Mouse (Mus musculus) gastrocnemius, postnatal 25 days (tissue): ENCODE measurements around the gene Ccl22. TPM values are rescaled to one million over a fixed set of nuclear protein-coding genes. Genes with fewer than 3 reads are reported as not detected.

Experiments
- DNase-seq: peaks from one replicate; pipeline ENCODE4 v3.0.0; 2022
- total RNA-seq, 2 experiments: library from RNA; stranded (reverse); gene quantifications; 1 replicate in 1 of 2; 2 replicates in 1 of 2; pipeline ENCODE4 v1.2.3; 2021

The Ccl22 gene
- total RNA-seq, 2 experiments from 2014 or later, result not detected

GRCm38 (mm10) chr8:94734735-94735350, 10.5 kb upstream of the Ccl22 start:
- no peak for DNase-seq

GRCm38 (mm10) chr8:94735426-94736094, 9.8 kb upstream of the Ccl22 start:
- no peak for DNase-seq

- no peak for DNase-seq
Observed at GRCm38 (mm10) chr8:94739829-94740228, 5.6 kb upstream of the Ccl22 start.

DNA sequence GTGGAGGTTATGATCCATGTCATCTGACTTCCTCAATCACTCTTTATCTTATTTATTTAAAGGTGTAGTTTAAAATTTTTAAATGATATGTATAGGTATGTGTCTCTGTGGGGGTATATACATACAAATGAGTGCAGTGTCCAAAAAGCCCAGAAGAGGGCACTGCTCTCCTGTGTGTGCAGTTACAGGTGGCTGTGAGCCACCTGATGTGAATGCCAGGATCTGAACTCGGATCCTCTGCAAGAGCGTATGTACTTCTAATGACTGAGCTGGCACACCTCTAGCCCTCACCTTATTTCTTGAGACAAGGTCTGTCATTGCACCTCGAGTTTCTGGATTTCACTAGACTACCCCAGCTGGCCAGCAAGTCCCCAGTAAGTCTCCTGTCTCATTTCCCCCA, 4.8 kb upstream of the Ccl22 start:
- no peak for DNase-seq

DNA sequence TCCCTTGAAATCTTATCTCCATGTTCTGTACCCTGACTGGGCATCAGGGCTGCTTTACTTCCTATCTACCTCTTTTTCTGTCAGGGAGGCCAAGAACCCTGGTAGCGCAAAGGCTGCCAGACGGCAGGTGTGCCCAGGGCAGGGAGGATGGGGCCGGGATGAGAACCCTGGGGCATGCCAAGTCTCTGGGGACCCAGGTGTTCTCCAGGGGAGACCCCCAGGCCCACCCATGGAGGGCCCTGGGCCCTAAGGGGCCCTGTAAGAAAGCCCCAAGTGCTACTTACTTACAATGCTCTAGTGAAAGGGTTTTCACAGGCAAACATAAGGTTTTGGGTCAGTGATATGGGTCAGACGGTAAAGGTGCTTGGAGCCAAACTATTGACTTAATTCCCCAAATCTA, 3.7 kb upstream of the Ccl22 start:
- no peak for DNase-seq

- DNase-seq, result no peak
Observed at GRCm38 (mm10) chr8:94744484-94744883, 906 bp upstream of the Ccl22 start.

DNA sequence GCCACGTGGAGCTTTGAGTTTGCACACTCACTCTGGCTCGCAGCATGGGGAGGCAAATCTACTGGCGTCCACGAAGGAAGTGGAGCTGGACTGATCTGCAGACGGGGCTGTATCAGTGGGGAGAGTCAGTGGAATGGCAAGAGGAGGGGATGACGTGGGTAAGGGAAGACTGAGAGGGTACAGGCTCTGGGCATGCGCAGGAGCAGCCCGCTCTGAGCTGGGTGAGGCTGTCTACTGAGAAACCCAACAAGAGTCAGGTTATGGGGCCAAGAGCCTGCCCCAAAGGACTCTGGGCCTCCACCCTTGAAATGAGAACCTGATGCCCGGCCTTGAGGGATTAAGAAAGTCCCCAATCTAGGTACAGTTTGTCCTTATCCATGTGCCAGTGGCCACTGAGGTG, 418 bp upstream of the Ccl22 start:
- no peak for DNase-seq

DNA sequence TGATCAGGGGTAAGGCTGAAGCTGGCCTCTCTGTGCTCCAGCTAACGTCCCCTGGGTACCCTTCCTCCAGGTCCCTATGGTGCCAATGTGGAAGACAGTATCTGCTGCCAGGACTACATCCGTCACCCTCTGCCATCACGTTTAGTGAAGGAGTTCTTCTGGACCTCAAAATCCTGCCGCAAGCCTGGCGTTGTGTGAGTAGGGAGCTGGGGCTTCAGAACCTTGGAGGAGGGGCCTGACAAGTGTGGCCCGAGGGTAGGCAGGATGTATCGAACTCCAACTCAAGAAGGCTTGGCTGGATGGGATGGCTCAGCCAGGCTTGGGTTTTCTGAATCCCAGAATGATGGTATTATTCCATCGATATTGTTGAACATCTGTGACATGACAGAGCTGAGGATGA, 1.4 kb downstream of the Ccl22 start:
- DNase-seq, result no peak

DNA sequence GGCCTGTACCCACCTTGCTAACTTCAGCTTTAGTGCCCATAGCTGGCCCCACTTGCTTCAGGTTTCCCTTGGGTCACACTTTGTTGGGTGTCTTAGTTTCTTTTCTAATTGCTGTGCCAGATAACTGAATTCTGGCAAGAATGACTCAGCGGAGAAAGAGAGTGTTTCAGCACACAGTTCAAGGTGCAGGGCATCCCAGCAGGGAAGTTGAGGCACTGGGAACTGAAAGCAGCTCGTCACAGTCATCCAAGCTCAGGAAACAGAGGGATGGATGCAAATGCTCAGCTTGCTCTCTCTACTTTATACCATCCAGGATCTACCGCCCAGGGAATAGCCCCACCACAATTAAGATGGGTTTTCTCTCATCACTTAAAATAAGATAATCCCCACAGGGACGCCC, 3.0 kb downstream of the Ccl22 start:
- DNase-seq, result no peak

GRCm38 (mm10) chr8:94749942-94750341, 4.6 kb downstream of the Ccl22 start:
- DNase-seq, result no peak

DNA sequence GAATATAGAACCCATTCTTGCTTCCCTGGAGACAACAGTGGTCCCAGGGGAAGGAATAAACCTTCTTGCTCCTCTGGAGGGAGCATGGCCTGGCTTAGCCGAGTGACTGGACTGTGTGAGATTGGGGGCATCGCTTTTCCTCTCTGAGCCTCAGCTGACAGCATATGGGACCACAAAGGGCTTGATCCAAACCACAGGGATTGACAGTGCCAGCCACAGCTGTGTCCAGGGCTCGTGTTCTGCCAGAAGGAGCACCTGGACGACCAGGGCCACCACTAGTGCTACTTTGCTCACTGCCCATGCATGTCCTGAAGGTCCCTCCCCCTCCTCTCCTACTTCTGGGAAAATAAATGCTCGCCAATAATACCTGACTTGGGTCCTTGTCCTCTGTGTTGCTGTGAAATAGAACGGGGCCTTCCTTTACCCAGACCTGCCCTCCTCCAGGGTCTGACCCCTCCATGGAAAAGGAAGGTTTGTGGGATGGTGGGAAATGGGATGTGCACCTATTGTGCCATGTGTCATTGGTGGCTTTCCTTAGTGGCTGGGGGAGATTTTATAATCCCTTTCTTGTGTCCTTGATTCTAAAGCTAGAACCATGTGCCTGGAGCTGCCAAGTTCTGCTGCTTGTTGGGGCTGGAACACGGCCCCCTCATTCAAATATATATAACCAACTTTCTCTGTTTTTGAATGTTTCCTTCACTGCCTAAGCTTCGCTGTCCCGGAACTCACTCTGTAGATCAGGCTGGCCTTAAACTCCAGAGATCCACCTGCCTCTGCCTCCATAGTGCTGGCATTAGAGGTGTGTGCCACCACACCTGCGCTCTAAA, 5.8 kb downstream of the Ccl22 start:
- no peak for DNase-seq

DNA sequence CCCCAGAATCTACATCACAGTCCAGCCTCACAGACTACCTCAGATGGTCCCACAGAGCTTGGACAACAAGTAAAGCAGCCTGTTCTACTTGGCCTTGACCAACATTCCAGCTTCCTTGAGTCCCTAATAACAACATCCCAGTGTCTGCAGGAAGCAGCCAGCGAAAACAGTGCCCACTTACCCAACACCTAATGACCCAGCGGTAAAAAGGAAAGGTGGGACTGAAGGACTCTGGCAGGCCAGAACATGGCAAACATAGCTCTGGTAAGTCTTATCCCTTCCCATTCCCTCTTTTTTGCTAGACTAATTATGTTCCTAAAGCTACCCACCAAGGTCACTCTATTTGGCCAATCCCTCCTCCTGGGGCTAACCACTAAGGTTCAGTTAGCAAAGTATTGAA, 8.6 kb downstream of the Ccl22 start:
- DNase-seq, result no peak

DNA sequence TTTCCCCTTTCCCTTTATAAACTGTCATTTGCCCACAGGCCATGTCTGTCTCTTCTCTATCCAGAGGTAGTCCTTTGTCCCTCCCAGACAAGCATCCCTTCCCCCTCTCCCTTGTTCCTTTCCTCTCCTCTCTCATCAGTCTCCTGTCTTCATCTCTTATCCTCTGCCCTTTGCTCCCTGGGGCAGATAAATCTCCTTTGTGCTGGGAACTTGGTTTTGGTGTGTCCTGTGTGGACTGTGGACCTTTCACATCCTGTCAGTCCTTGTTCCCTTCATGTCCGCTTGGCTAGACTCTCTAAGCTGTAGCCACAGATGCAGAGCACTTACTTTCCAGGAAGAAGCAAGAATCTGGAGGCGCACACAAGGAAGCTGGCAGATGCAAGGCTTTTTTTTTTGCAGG, 9.1 kb downstream of the Ccl22 start:
- DNase-seq, result no peak

GRCm38 (mm10) chr8:94767035-94767434, 21.6 kb downstream of the Ccl22 start:
- no peak for DNase-seq

- no peak for DNase-seq
Observed at GRCm38 (mm10) chr8:94770945-94771344, 25.6 kb downstream of the Ccl22 start.

- DNase-seq, result peak; percentile 66
Observed at GRCm38 (mm10) chr8:94771941-94772670, 26.7 kb downstream of the Ccl22 start, which contains the start of gene Cx3cl1. Gene Cx3cl1, plus strand, starts transcription at chr8:94772009.

- no peak for DNase-seq
Observed at GRCm38 (mm10) chr8:94773048-94773447, 27.7 kb downstream of the Ccl22 start.

DNA sequence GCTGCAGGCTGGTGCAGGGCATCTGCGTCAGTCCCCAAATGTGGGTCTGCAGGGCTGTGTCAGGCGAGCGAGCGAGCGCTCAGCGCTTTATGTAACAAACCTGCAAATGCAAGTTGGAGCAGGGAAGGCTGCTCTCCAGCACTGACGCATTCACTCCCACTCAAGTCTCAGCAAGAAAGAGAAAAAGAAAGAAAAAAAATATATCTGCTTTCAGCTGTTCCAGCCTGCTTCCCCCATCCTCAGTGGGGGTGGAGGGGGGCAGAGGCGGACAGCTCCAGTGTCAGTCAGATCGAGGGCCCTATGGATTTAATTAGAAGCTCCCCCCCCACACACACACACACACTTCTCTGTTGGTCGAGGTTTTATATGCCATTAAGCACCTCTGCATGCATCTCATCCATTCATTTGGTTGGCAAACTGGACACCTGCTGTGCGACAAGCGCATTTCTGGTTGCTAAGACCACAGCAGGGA, 28.3 kb downstream of the Ccl22 start:
- DNase-seq, result no peak

DNA sequence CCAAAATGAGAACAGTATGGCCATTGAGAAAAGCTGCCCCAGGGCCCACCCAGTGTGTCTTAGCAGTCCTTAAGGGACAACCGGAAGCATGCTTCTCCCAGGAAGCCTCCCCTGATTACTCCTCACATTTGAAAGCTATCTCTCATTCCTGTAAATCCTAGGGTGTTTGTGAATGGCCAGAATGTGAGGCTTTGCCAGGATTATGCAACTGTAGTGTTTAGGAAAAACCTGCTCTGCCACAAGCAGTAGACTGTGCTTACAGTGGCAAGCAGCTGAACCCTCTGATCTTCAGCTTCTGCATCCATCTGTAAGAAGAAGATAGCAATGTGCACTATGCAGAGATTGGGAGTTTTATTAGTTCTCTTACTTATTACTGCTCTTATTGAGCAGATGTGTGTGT, 29.2 kb downstream of the Ccl22 start:
- DNase-seq, result no peak

DNA sequence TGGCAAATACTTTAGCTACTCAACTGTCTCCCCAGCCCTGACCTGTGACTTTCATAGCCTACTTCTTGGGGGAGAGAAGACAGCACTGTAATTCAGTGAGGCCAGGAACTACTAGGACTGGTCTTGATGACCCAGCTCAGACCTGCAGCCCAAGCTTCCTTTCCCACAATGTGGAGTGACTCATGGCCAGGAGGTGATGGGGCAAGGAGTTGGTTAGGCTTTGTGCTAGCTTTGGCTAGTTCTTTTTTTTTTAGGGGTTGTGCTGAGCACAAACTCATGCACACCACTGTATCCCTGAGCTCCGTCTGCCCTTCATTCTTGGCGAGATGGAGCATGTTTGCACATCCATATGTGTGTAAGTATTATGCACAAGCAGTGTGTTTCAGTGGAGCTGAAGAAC, 31.0 kb downstream of the Ccl22 start:
- DNase-seq, result no peak

GRCm38 (mm10) chr8:94778036-94778435, 32.6 kb downstream of the Ccl22 start:
- no peak for DNase-seq

DNA sequence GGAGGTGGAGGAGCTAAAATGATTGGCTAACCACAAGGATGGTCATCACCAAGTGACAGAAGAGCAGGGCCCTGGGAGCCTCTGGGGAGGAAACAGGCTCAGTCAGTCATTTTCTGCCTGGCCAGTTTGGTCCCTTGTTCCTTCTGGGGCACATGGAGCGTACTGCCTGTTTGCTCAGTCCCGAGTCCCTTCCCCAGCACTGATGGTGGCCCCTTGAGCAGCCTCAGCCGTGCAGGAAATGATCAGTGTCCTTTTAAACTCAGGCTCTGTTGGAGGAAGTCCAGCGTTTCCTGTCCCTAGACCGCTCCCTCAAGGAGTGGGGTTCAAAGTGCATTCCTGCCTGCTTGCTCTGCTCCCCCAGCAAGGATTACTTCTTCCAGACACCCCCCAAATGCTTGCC, 33.1 kb downstream of the Ccl22 start:
- no peak for DNase-seq
